Mouse (Mus musculus) midbrain, embryonic 11.5 days (tissue): ENCODE measurements around the gene Neurog1. TPM values are rescaled to one million over a fixed set of nuclear protein-coding genes. Genes with fewer than 3 reads are reported as not detected.

ENCODE experiments used
- ATAC-seq: fragments of 200-750 bp; cut with Nextera tagmentation; 2 replicates; pipeline ENCODE4 v1.8.0; 2017; ENCODE audit warnings: moderate TSS enrichment, moderate library complexity; ENCODE audit not compliant: low FRiP score
- DNase-seq: peaks from one replicate; pipeline ENCODE4 v3.0.0; 2015; ENCODE audit warnings: low spot score; ENCODE audit errors: missing footprints
- H3K27ac ChIP-seq: fragments of 300-500 bp; sonication (generic); 2 replicates; pipeline ENCODE4 v1.5.1; 2014; ENCODE audit warnings: low read depth, low read length
- H3K27me3 ChIP-seq: fragments of 300-500 bp; sonication (generic); 2 replicates; pipeline ENCODE4 v1.6.1; 2014; ENCODE audit warnings: mild to moderate bottlenecking, low read length, moderate library complexity, mixed read lengths; ENCODE audit not compliant: control insufficient read depth, insufficient read depth
- H3K36me3 ChIP-seq: fragments of 300-500 bp; sonication (generic); 2 replicates; pipeline ENCODE4 v1.6.1; 2014; ENCODE audit warnings: mild to moderate bottlenecking, low read length, moderate library complexity, mixed read lengths; ENCODE audit not compliant: control insufficient read depth, insufficient read depth
- H3K4me1 ChIP-seq: fragments of 300-500 bp; sonication (generic); 2 replicates; pipeline ENCODE4 v1.6.1; 2014; ENCODE audit warnings: low read length; ENCODE audit not compliant: control insufficient read depth, insufficient read depth
- H3K4me2 ChIP-seq: fragments of 300-500 bp; sonication (generic); 2 replicates; pipeline ENCODE4 v1.6.1; 2014; ENCODE audit warnings: mild to moderate bottlenecking, moderate library complexity
- H3K4me3 ChIP-seq: fragments of 300-500 bp; sonication (generic); 2 replicates; pipeline ENCODE4 v1.5.1; 2014; ENCODE audit warnings: low read depth, low read length
- H3K9ac ChIP-seq: fragments of 300-500 bp; sonication (generic); 2 replicates; pipeline ENCODE4 v1.6.1; 2014; ENCODE audit warnings: low read length
- H3K9me3 ChIP-seq: fragments of 300-500 bp; sonication (generic); 2 replicates; pipeline ENCODE4 v1.6.1; 2016; ENCODE audit warnings: low read length; ENCODE audit not compliant: control insufficient read depth
- WGBS: fragments of 180-500 bp; shearing (Covaris S2); extraction: QIAGEN DNeasy Blood & Tissue Kit; methylation state at CpG from one replicate; pipeline ENCODE4 v1.1.7; 2014; 5-methylcytosine and 5-hydroxymethylcytosine counted together
- polyA plus RNA-seq: library from polyadenylated mRNA; unstranded; fragments of >200 nt; fragmentation: Nextera tagmentation; extraction: Ambion mirVana; gene quantifications from 2 replicates; pipeline ENCODE4 v1.2.1, GENCODE M21; 2014

Neurog1 gene
- polyA plus RNA-seq, 1 experiment from 2014 or later = 42.1 TPM

- Histone ChIP-seq H3K4me2 (no peak overlapping the region), H3K36me3 (no peaks in the 10 kb centered on the region), H3K4me3 (no peak overlapping the region), H3K27me3 (peaks cover 58% of the 10 kb centered on the region), H3K27ac (no peak overlapping the region), H3K4me1 (peaks cover 23% of the 10 kb centered on the region), H3K9ac (no peak overlapping the region), H3K9me3 (no peaks in the 10 kb centered on the region)
- WGBS = 7% methylated on average over 7 of the region's 7 CpGs
- peak; percentile 85 for DNase-seq
- no peak for ATAC-seq
Measured at GRCm38 (mm10) chr13:56228790-56229189, 23.2 kb downstream of the Neurog1 start.

- Histone ChIP-seq H3K4me2 (no peak overlapping the region), H3K27ac (no peak overlapping the region), H3K27me3 (peaks cover 67% of the 10 kb centered on the region), H3K36me3 (no peaks in the 10 kb centered on the region), H3K9me3 (no peaks in the 10 kb centered on the region), H3K4me1 (peaks cover 48% of the 10 kb centered on the region), H3K4me3 (no peak overlapping the region), H3K9ac (no peak overlapping the region)
- WGBS = 12% methylated on average over 10 of the region's 10 CpGs
- ATAC-seq = no peak
- DNase-seq = peak; percentile 89
Measured at GRCm38 (mm10) chr13:56226175-56226954, 25.6 kb downstream of the Neurog1 start.

- no peak for DNase-seq
- 1% methylated on average over 21 of the region's 21 CpGs for WGBS
Measured at GRCm38 (mm10) chr13:56223625-56224024, 28.3 kb downstream of the Neurog1 start.

GRCm38 (mm10) chr13:56222849-56223246 is 29.1 kb downstream of the Neurog1 start:
- DNase-seq (peak; percentile 92), ATAC-seq (no peak)
- no peaks in the 10 kb centered on the region for H3K9me3 ChIP-seq
- peak overlapping the region; percentile 95 for H3K27ac ChIP-seq
- WGBS = 7% methylated on average over 4 of the region's 4 CpGs
- H3K27me3 ChIP-seq = peaks cover 72% of the 10 kb centered on the region
- H3K4me3 ChIP-seq = no peak overlapping the region
- peaks cover 42% of the 10 kb centered on the region for H3K4me1 ChIP-seq
- no peaks in the 10 kb centered on the region for H3K36me3 ChIP-seq
- H3K4me2 ChIP-seq = peak overlapping the region; percentile 63
- H3K9ac ChIP-seq = peak overlapping the region; percentile 63

More at GRCm38 (mm10) chr13:56223625-56224024, 28.3 kb downstream of the Neurog1 start:
- Histone ChIP-seq H3K4me3 (no peak overlapping the region), H3K4me1 (peaks cover 46% of the 10 kb centered on the region), H3K4me2 (peak overlapping the region; percentile 8; the same call in 1 of the 2 replicates), H3K27me3 (peaks cover 71% of the 10 kb centered on the region), H3K9ac (no peak overlapping the region), H3K9me3 (no peaks in the 10 kb centered on the region), H3K27ac (no peak overlapping the region), H3K36me3 (no peaks in the 10 kb centered on the region)
- ATAC-seq = no peak

GRCm38 (mm10) chr13:56221995-56222848 is 29.7 kb downstream of the Neurog1 start:
- peak; percentile 76 for ATAC-seq
- H3K4me3 ChIP-seq = peak overlapping the region; percentile 24
- H3K27me3 ChIP-seq = peaks cover 68% of the 10 kb centered on the region
- peak; percentile 96 for DNase-seq
- H3K9me3 ChIP-seq = no peaks in the 10 kb centered on the region
- WGBS = under 1% methylated on average over 50 of the region's 50 CpGs
- H3K4me1 ChIP-seq = peaks cover 42% of the 10 kb centered on the region
- H3K27ac ChIP-seq = peak overlapping the region; percentile 95
- H3K36me3 ChIP-seq = no peaks in the 10 kb centered on the region
- H3K4me2 ChIP-seq = peak overlapping the region; percentile 63
- H3K9ac ChIP-seq = peak overlapping the region; percentile 63

GRCm38 (mm10) chr13:56221129-56221910 is 30.6 kb downstream of the Neurog1 start:
- peak overlapping the region; percentile 95 for H3K27ac ChIP-seq
- H3K4me3 ChIP-seq = peak overlapping the region; percentile 24
- H3K4me2 ChIP-seq = peak overlapping the region; percentile 63
- H3K9me3 ChIP-seq = no peaks in the 10 kb centered on the region
- no peaks in the 10 kb centered on the region for H3K36me3 ChIP-seq
- H3K9ac ChIP-seq = peak overlapping the region; percentile 63
- ATAC-seq (peak; percentile 88), DNase-seq (peak; percentile 95)
- 1% methylated on average over 45 of the region's 46 CpGs for WGBS
- H3K27me3 ChIP-seq = peaks cover 63% of the 10 kb centered on the region
- H3K4me1 ChIP-seq = peaks cover 39% of the 10 kb centered on the region

GRCm38 (mm10) chr13:56219254-56219653 is 32.7 kb downstream of the Neurog1 start:
- 65% methylated on average over 9 of the region's 9 CpGs for WGBS
- ATAC-seq = no peak
- Histone ChIP-seq H3K4me3 (no peak overlapping the region), H3K4me1 (peaks cover 55% of the 10 kb centered on the region), H3K36me3 (no peaks in the 10 kb centered on the region), H3K9ac (no peak overlapping the region), H3K27ac (no peak overlapping the region), H3K4me2 (no peak overlapping the region), H3K27me3 (peaks cover 48% of the 10 kb centered on the region), H3K9me3 (no peaks in the 10 kb centered on the region)
- DNase-seq = no peak

- no peak overlapping the region for H3K4me3 ChIP-seq
- H3K4me2 ChIP-seq = no peak overlapping the region
- DNase-seq = no peak
- peaks cover 26% of the 10 kb centered on the region for H3K4me1 ChIP-seq
- peak; percentile 41; the same call in 1 of the 2 replicates for ATAC-seq
- 6% methylated on average over 4 of the region's 4 CpGs for WGBS
- H3K27me3 ChIP-seq = peaks cover 45% of the 10 kb centered on the region
- peak overlapping the region; percentile 6; the same call in 1 of the 2 replicates for H3K27ac ChIP-seq
- H3K9me3 ChIP-seq = 0 out of 2 replicates have a peak, but pooled peaks cover under 1% of the 10 kb centered on the region
- H3K36me3 ChIP-seq = no peaks in the 10 kb centered on the region
- no peak overlapping the region for H3K9ac ChIP-seq
Measured at GRCm38 (mm10) chr13:56216090-56216489, 35.9 kb downstream of the Neurog1 start.
